Mouse (Mus musculus) neutrophil, adult 83 days (primary cell): Measurements from ENCODE around the gene Ldlr. TPM values are rescaled to one million over a fixed set of nuclear protein-coding genes. Genes with fewer than 3 reads are reported as not detected.

Experiments used
- total RNA-seq, 2 experiments: library from RNA; stranded (reverse); gene quantifications; one replicate each; pipeline ENCODE4 v1.2.4; 2023

The Ldlr gene
- 10 to 100 TPM; 57.9 to 62.6 TPM for total RNA-seq

GRCm38 (mm10) chr9:21723377-21724146 lies at the start of gene Ldlr:
Ldlr (plus strand) TSS chr9:21723483.

GRCm38 (mm10) chr9:21760155-21761088 lies 37.1 kb downstream of the Ldlr start, which contains the start of gene Spc24:
Spc24 (minus strand) TSS chr9:21760303.

GRCm38 (mm10) chr9:21798345-21799009 lies 75.2 kb downstream of the Ldlr start, which contains the start of gene Kank2:
Kank2 (minus strand) TSS chr9:21798744.

Other genes with a start within 250 kb of the Ldlr start
- 1 to 10 TPM; 5.6 to 6.5 TPM for gene Tmed1, start 213.2 kb upstream of the Ldlr start, total RNA-seq
- gene AB124611, start 197.3 kb upstream of the Ldlr start, total RNA-seq = 100 to 1,000 TPM; 219 to 227 TPM
- gene Carm1, start 176.6 kb upstream of the Ldlr start, total RNA-seq = 10 to 100 TPM; 34.6 to 37.5 TPM
- 10 to 100 TPM; 17.7 to 18.5 TPM for gene Timm29, start 130.8 kb upstream of the Ldlr start, total RNA-seq
- 1 to 10 TPM; 8.5 to 9.1 TPM for gene Yipf2, start 130.7 kb upstream of the Ldlr start, total RNA-seq
- gene Smarca4, start 107.3 kb upstream of the Ldlr start, total RNA-seq = 10 to 100 TPM; 56.3 to 60.9 TPM
- gene Spc24, start 36.8 kb downstream of the Ldlr start, total RNA-seq = 10 to 100 TPM; 32.1 to 43.7 TPM
- under 1 TPM; 0.70 to 0.84 TPM for gene Kank2, start 75.3 kb downstream of the Ldlr start, total RNA-seq
- not detected for gene Angptl8, start 112.0 kb downstream of the Ldlr start, total RNA-seq
- 1 to 10 TPM; 2.6 to 4.3 TPM for gene Dock6, start 129.2 kb downstream of the Ldlr start, total RNA-seq
- 100 to 1,000 TPM; 154 to 156 TPM for gene Rab3d, start 194.7 kb downstream of the Ldlr start, total RNA-seq
- gene Ccdc159, start 204.0 kb downstream of the Ldlr start, total RNA-seq = 1 to 10 TPM in 1 of 2 experiments, under 1 TPM in 1; 0.77 to 1.5 TPM
- gene Tmem205, start 204.1 kb downstream of the Ldlr start, total RNA-seq = 10 to 100 TPM; 17.0 to 20.7 TPM
- gene Plppr2, start 213.6 kb downstream of the Ldlr start, total RNA-seq = 1 to 10 TPM; 1.2 to 1.4 TPM
- gene Swsap1, start 232.3 kb downstream of the Ldlr start, total RNA-seq = 1 to 10 TPM; 4.3 to 4.5 TPM
- gene Epor, start 240.0 kb downstream of the Ldlr start, total RNA-seq = 10 to 100 TPM in 1 of 2 experiments, 1 to 10 TPM in 1; 10.0 to 15.7 TPM